Mouse (Mus musculus): ENCODE measurements around the gene Col4a4. TPM values are rescaled to one million over a fixed set of nuclear protein-coding genes. Genes with fewer than 3 reads are reported as not detected.
A peak's percentile ranks its signal among the peaks of the same experiment; 100 is the strongest.

The Col4a4 gene
- polyA plus RNA-seq, 1 experiment from 2014 or later: 0.13 TPM

GRCm38 (mm10) chr1:82575681-82576080 lies 11.0 kb downstream of the Col4a4 start:
- 81% methylated on average over 3 of the region's 3 CpGs for WGBS
- H3K9ac ChIP-seq (replicated peaks): no peak overlapping the region
- H3K27me3 ChIP-seq: no peaks in the 10 kb centered on the region
- H3K4me2 ChIP-seq (replicated peaks): no peak overlapping the region
- no peaks in the 10 kb centered on the region for H3K4me1 ChIP-seq
- H3K36me3 ChIP-seq: no peaks in the 10 kb centered on the region
- no peak for ATAC-seq (ENCODE audit: low FRiP score, low read depth)
- H3K4me3 ChIP-seq: no peak overlapping the region
- H3K9me3 ChIP-seq: no peaks in the 10 kb centered on the region
- H3K27ac ChIP-seq (replicated peaks): no peak overlapping the region

GRCm38 (mm10) chr1:82571758-82572157 lies 14.9 kb downstream of the Col4a4 start:
- no peaks in the 10 kb centered on the region for H3K4me1 ChIP-seq
- no peak for ATAC-seq (ENCODE audit: low FRiP score, low read depth)

GRCm38 (mm10) chr1:82569405-82569804 lies 17.2 kb downstream of the Col4a4 start:
- Histone ChIP-seq H3K9me3 (no peaks in the 10 kb centered on the region), H3K27ac (replicated peaks) (no peak overlapping the region), H3K36me3 (no peaks in the 10 kb centered on the region), H3K4me3 (no peak overlapping the region), H3K4me1 (no peaks in the 10 kb centered on the region), H3K27me3 (no peaks in the 10 kb centered on the region), H3K9ac (replicated peaks) (no peak overlapping the region), H3K4me2 (replicated peaks) (no peak overlapping the region)
- no peak for ATAC-seq (ENCODE audit: low FRiP score, low read depth)
- WGBS: 89% methylated on average over 4 of the region's 4 CpGs

More at GRCm38 (mm10) chr1:82571758-82572157, 14.9 kb downstream of the Col4a4 start:
- H3K9ac ChIP-seq (replicated peaks): no peak overlapping the region
- H3K4me3 ChIP-seq: no peak overlapping the region
- H3K36me3 ChIP-seq: no peaks in the 10 kb centered on the region
- no peak overlapping the region for H3K4me2 ChIP-seq (replicated peaks)
- H3K27me3 ChIP-seq: no peaks in the 10 kb centered on the region
- H3K9me3 ChIP-seq: no peaks in the 10 kb centered on the region
- no peak overlapping the region for H3K27ac ChIP-seq (replicated peaks)
- WGBS: 83% methylated on average over 1 of the region's 1 CpGs

GRCm38 (mm10) chr1:82560223-82560622 lies 26.4 kb downstream of the Col4a4 start:
- no peak overlapping the region for H3K27ac ChIP-seq (replicated peaks)
- H3K4me1 ChIP-seq: no peaks in the 10 kb centered on the region
- no peak overlapping the region for H3K4me3 ChIP-seq
- 84% methylated on average over 4 of the region's 4 CpGs for WGBS
- H3K27me3 ChIP-seq: no peaks in the 10 kb centered on the region
- no peak for ATAC-seq (ENCODE audit: low FRiP score, low read depth)
- no peak overlapping the region for H3K4me2 ChIP-seq (replicated peaks)
- no peak overlapping the region for H3K9ac ChIP-seq (replicated peaks)
- H3K36me3 ChIP-seq: no peaks in the 10 kb centered on the region
- no peaks in the 10 kb centered on the region for H3K9me3 ChIP-seq

GRCm38 (mm10) chr1:82554889-82555288 lies 31.8 kb downstream of the Col4a4 start:
- Histone ChIP-seq H3K4me3 (no peak overlapping the region), H3K9ac (replicated peaks) (no peak overlapping the region), H3K9me3 (no peaks in the 10 kb centered on the region), H3K4me1 (no peaks in the 10 kb centered on the region), H3K27me3 (no peaks in the 10 kb centered on the region), H3K36me3 (no peaks in the 10 kb centered on the region), H3K4me2 (replicated peaks) (no peak overlapping the region), H3K27ac (replicated peaks) (no peak overlapping the region)
- 85% methylated on average over 5 of the region's 5 CpGs for WGBS
- 0 out of 2 replicates have a peak, but pooled peaks have one; percentile 19 for ATAC-seq (ENCODE audit: low FRiP score, low read depth)

- Histone ChIP-seq H3K36me3 (no peaks in the 10 kb centered on the region), H3K9ac (replicated peaks) (no peak overlapping the region), H3K9me3 (no peaks in the 10 kb centered on the region), H3K27me3 (no peaks in the 10 kb centered on the region), H3K4me3 (no peak overlapping the region), H3K4me1 (no peaks in the 10 kb centered on the region), H3K4me2 (replicated peaks) (no peak overlapping the region), H3K27ac (replicated peaks) (no peak overlapping the region)
- WGBS: 46% methylated on average over 6 of the region's 6 CpGs
- peak; percentile 74 for ATAC-seq (ENCODE audit: low FRiP score, low read depth)
These were observed 32.2 kb downstream of the Col4a4 start for GRCm38 (mm10) chr1:82554443-82554850.

GRCm38 (mm10) chr1:82545199-82545960 lies 41.3 kb downstream of the Col4a4 start:
- H3K36me3 ChIP-seq: no peaks in the 10 kb centered on the region
- H3K4me3 ChIP-seq: no peak overlapping the region
- no peak overlapping the region for H3K4me2 ChIP-seq (replicated peaks)
- H3K27ac ChIP-seq (replicated peaks): no peak overlapping the region
- H3K9me3 ChIP-seq: no peaks in the 10 kb centered on the region
- H3K9ac ChIP-seq (replicated peaks): no peak overlapping the region
- H3K4me1 ChIP-seq: peaks cover 8% of the 10 kb centered on the region; the same call in 1 of the 2 replicates
- H3K27me3 ChIP-seq: no peaks in the 10 kb centered on the region
- 57% methylated on average over 8 of the region's 8 CpGs for WGBS
- 0 out of 2 replicates have a peak, but pooled peaks have one; percentile 34 for ATAC-seq (ENCODE audit: low FRiP score, low read depth)

- 71% methylated on average over 6 of the region's 6 CpGs for WGBS
- ATAC-seq (ENCODE audit: low FRiP score, low read depth): no peak
- H3K27ac ChIP-seq (replicated peaks): no peak overlapping the region
- no peaks in the 10 kb centered on the region for H3K9me3 ChIP-seq
- H3K9ac ChIP-seq (replicated peaks): no peak overlapping the region
- peaks cover 8% of the 10 kb centered on the region; the same call in 1 of the 2 replicates for H3K4me1 ChIP-seq
- H3K4me2 ChIP-seq (replicated peaks): no peak overlapping the region
- H3K36me3 ChIP-seq: no peaks in the 10 kb centered on the region
- no peaks in the 10 kb centered on the region for H3K27me3 ChIP-seq
- H3K4me3 ChIP-seq: no peak overlapping the region
These were observed 42.0 kb downstream of the Col4a4 start for GRCm38 (mm10) chr1:82544419-82545185.

- Histone ChIP-seq H3K9me3 (no peaks in the 10 kb centered on the region), H3K27me3 (no peaks in the 10 kb centered on the region), H3K27ac (replicated peaks) (no peak overlapping the region), H3K9ac (replicated peaks) (no peak overlapping the region), H3K4me2 (replicated peaks) (no peak overlapping the region), H3K4me1 (peaks cover 8% of the 10 kb centered on the region; the same call in 1 of the 2 replicates), H3K36me3 (no peaks in the 10 kb centered on the region), H3K4me3 (no peak overlapping the region)
- ATAC-seq (ENCODE audit: low FRiP score, low read depth): no peak
- 93% methylated on average over 2 of the region's 2 CpGs for WGBS
These were observed 42.7 kb downstream of the Col4a4 start for GRCm38 (mm10) chr1:82543934-82544333.

- no peak for ATAC-seq (ENCODE audit: low FRiP score, low read depth)
- 87% methylated on average over 5 of the region's 5 CpGs for WGBS
These were observed 46.6 kb downstream of the Col4a4 start for GRCm38 (mm10) chr1:82540056-82540455.

GRCm38 (mm10) chr1:82537848-82538247 lies 48.8 kb downstream of the Col4a4 start:
- Histone ChIP-seq H3K9ac (replicated peaks) (no peak overlapping the region), H3K4me1 (0 out of 2 replicates have a peak, but pooled peaks cover 4% of the 10 kb centered on the region), H3K4me3 (no peak overlapping the region), H3K9me3 (no peaks in the 10 kb centered on the region), H3K36me3 (no peaks in the 10 kb centered on the region), H3K27me3 (no peaks in the 10 kb centered on the region), H3K27ac (replicated peaks) (no peak overlapping the region), H3K4me2 (replicated peaks) (no peak overlapping the region)
- 84% methylated on average over 3 of the region's 3 CpGs for WGBS
- ATAC-seq (ENCODE audit: low FRiP score, low read depth): no peak

More at GRCm38 (mm10) chr1:82540056-82540455, 46.6 kb downstream of the Col4a4 start:
- no peaks in the 10 kb centered on the region for H3K9me3 ChIP-seq
- H3K27me3 ChIP-seq: no peaks in the 10 kb centered on the region
- H3K36me3 ChIP-seq: no peaks in the 10 kb centered on the region
- H3K4me1 ChIP-seq: peaks cover 13% of the 10 kb centered on the region; the same call in 1 of the 2 replicates
- H3K4me3 ChIP-seq: no peak overlapping the region
- H3K9ac ChIP-seq (replicated peaks): no peak overlapping the region
- H3K27ac ChIP-seq (replicated peaks): no peak overlapping the region
- no peak overlapping the region for H3K4me2 ChIP-seq (replicated peaks)

Measured in midbrain, embryonic 12.5 days (tissue).